31 mouse cellular contexts compared by ENCODE assay signal in genomic region chr19:6101186-6101585, GRCm38 (mm10). TPM values are rescaled to one million over a fixed set of nuclear protein-coding genes. Genes with fewer than 3 reads are reported as not detected.
DNase-seq lines count a peak whose midpoint lies in the region; ATAC-seq lines count a peak whose summit lies in the region.
"Had no signal": no experiment of that assay in that cellular context is flagged by ENCODE, and none has a peak within 500 bp of the region (broad histone marks: within the 10 kb centered on the region; RNA-seq: fewer than 3 reads in every experiment).

No protein-coding gene starts in this region.

- H3K36me3 ChIP-seq in midbrain, embryonic 11.5 days (ENCODE audit: control insufficient read depth, insufficient read depth, low read length) = no peaks in the 10 kb centered on the region; the same call in none of the 2 replicates
- no peaks in the 10 kb centered on the region; the same call in 1 of the 2 replicates for H3K36me3 ChIP-seq in midbrain, embryonic 13.5 days
- no peaks in the 10 kb centered on the region for H3K36me3 ChIP-seq in embryonic facial prominence, embryonic 11.5 days (replicated peaks; ENCODE audit: control insufficient read depth, insufficient read depth, low read depth, low read length)
- H3K36me3 ChIP-seq: forebrain, embryonic 15.5 days had no signal

- no peak overlapping the region for H3K9ac ChIP-seq in midbrain, embryonic 11.5 days (ENCODE audit: low read length)
- no peak overlapping the region for H3K9ac ChIP-seq in midbrain, embryonic 13.5 days (replicated peaks)
- H3K9ac ChIP-seq in embryonic facial prominence, embryonic 11.5 days (replicated peaks; ENCODE audit: low read length) = no peak overlapping the region
- H3K9ac ChIP-seq: embryonic facial prominence, embryonic 12.5 days; forebrain, embryonic 12.5 days; forebrain, embryonic 15.5 days; hindbrain, embryonic 14.5 days had no signal

- no peak overlapping the region for H3K27ac ChIP-seq in midbrain, embryonic 11.5 days (ENCODE audit: low read depth, low read length)
- no peak overlapping the region for H3K27ac ChIP-seq in midbrain, embryonic 13.5 days
- H3K27ac ChIP-seq in embryonic facial prominence, embryonic 11.5 days (replicated peaks; ENCODE audit: low read depth, low read length) = no peak overlapping the region
- H3K27ac ChIP-seq: embryonic facial prominence, embryonic 12.5 days; forebrain, embryonic 12.5 days; forebrain, embryonic 15.5 days; heart, embryonic 10.5 days; heart, embryonic 13.5 days; hindbrain, embryonic 14.5 days; hindbrain, postnatal 0 days had no signal

- no peak for ATAC-seq in midbrain, embryonic 11.5 days (ENCODE audit: low FRiP score)
- ATAC-seq in midbrain, embryonic 13.5 days = no peak
- no peak for ATAC-seq in embryonic facial prominence, embryonic 11.5 days (replicated peaks; ENCODE audit: insufficient number of reproducible peaks, low FRiP score, low TSS enrichment, low read depth)
- ATAC-seq: forebrain, embryonic 15.5 days; hindbrain, postnatal 0 days; inflammation-experienced regulatory T-cells, adult 6 months; intestine, postnatal 0 days had no signal

- H3K9me3 ChIP-seq in midbrain, embryonic 11.5 days (ENCODE audit: control insufficient read depth, low read length) = no peaks in the 10 kb centered on the region
- no peaks in the 10 kb centered on the region for H3K9me3 ChIP-seq in midbrain, embryonic 13.5 days
- H3K9me3 ChIP-seq in embryonic facial prominence, embryonic 11.5 days (replicated peaks; ENCODE audit: control insufficient read depth, low read length) = no peaks in the 10 kb centered on the region
- H3K9me3 ChIP-seq: embryonic facial prominence, embryonic 12.5 days; forebrain, embryonic 12.5 days; forebrain, embryonic 15.5 days; heart, embryonic 10.5 days; heart, embryonic 13.5 days had no signal

- no peaks in the 10 kb centered on the region for H3K27me3 ChIP-seq in midbrain, embryonic 11.5 days (ENCODE audit: control insufficient read depth, insufficient read depth, low read length)
- H3K27me3 ChIP-seq in midbrain, embryonic 13.5 days = no peaks in the 10 kb centered on the region
- no peaks in the 10 kb centered on the region for H3K27me3 ChIP-seq in embryonic facial prominence, embryonic 11.5 days (ENCODE audit: control insufficient read depth, insufficient read depth, low read length)
- H3K27me3 ChIP-seq: embryonic facial prominence, embryonic 12.5 days; forebrain, embryonic 12.5 days; forebrain, embryonic 15.5 days; heart, embryonic 13.5 days had no signal

- 76% methylated on average over 6 of the region's 6 CpGs for WGBS in midbrain, embryonic 11.5 days
- WGBS in midbrain, embryonic 13.5 days = 73% methylated on average over 6 of the region's 6 CpGs
- WGBS in embryonic facial prominence, embryonic 11.5 days = 21% methylated on average over 6 of the region's 6 CpGs

- DNase-seq in embryo, embryonic 11 days = peak; percentile 31
- DNase-seq in embryo, embryonic 9.5 days (ENCODE audit: extremely low spot score) = no peak
- peak; percentile 47 for DNase-seq in midbrain, embryonic 11.5 days (ENCODE audit: low spot score, missing footprints)
- DNase-seq in embryonic facial prominence, embryonic 11.5 days (ENCODE audit: low spot score) = peak; percentile 56
- no peak for DNase-seq in adrenal gland, adult 18-20 months (ENCODE audit: low spot score in 2 of 2)
- no peak for DNase-seq in layer of hippocampus, postnatal 25 days (ENCODE audit: extremely low spot score in 1 of 2, low spot score in 1 of 2)
- DNase-seq: adrenal gland, adult 2 months; adrenal gland, postnatal 14 days; B cell, adult 2 months; cerebellum, adult 11 months; cerebellum, adult 2 months; cerebellum, adult 9-11 months; cerebellum, postnatal 25 days; gastrocnemius, postnatal 25 days; heart, adult 18-20 months; heart, postnatal 14 days; heart, postnatal 4 days had no signal

- H3K4me1 ChIP-seq in midbrain, embryonic 11.5 days (ENCODE audit: control insufficient read depth, insufficient read depth, low read length) = no peaks in the 10 kb centered on the region
- no peaks in the 10 kb centered on the region for H3K4me1 ChIP-seq in midbrain, embryonic 13.5 days (replicated peaks)
- H3K4me1 ChIP-seq in embryonic facial prominence, embryonic 11.5 days (ENCODE audit: control insufficient read depth, insufficient read depth, low read length) = no peaks in the 10 kb centered on the region
- H3K4me1 ChIP-seq: forebrain, embryonic 12.5 days; forebrain, embryonic 15.5 days; heart, embryonic 13.5 days had no signal

- H3K4me3 ChIP-seq in midbrain, embryonic 11.5 days (ENCODE audit: low read depth, low read length) = no peak overlapping the region
- H3K4me3 ChIP-seq in midbrain, embryonic 13.5 days (replicated peaks) = no peak overlapping the region
- H3K4me3 ChIP-seq in embryonic facial prominence, embryonic 11.5 days (ENCODE audit: low read depth, low read length) = no peak overlapping the region
- H3K4me3 ChIP-seq: embryonic facial prominence, embryonic 12.5 days; erythroblast, embryonic 14.5 days; forebrain, embryonic 12.5 days; forebrain, embryonic 15.5 days; heart, embryonic 10.5 days; heart, embryonic 13.5 days had no signal

- H3K4me2 ChIP-seq in midbrain, embryonic 11.5 days = no peak overlapping the region
- H3K4me2 ChIP-seq in midbrain, embryonic 13.5 days (replicated peaks) = no peak overlapping the region
- no peak overlapping the region for H3K4me2 ChIP-seq in embryonic facial prominence, embryonic 11.5 days (ENCODE audit: low read depth, low read length)
- H3K4me2 ChIP-seq: embryonic facial prominence, embryonic 12.5 days; forebrain, embryonic 12.5 days; forebrain, embryonic 15.5 days; heart, embryonic 13.5 days; hindbrain, embryonic 14.5 days had no signal

RNA-seq across cellular contexts. Expression of gene Naaladl1, which starts 4.4 kb away (rescaled TPM):
- 0.37 and 0.46 TPM in 2 replicates for polyA plus RNA-seq in midbrain, embryonic 11.5 days (2014; fragmentation: Nextera tagmentation; extraction: Ambion mirVana)
- polyA plus RNA-seq in midbrain, embryonic 13.5 days (2015; fragmentation: Nextera tagmentation; extraction: Ambion mirVana) = 0.52 and 0.58 TPM in 2 replicates
- 0.21 and 0.49 TPM in 2 replicates for polyA plus RNA-seq in embryonic facial prominence, embryonic 11.5 days (2014; fragmentation: Nextera tagmentation; extraction: Ambion mirVana)
- not detected for total RNA-seq in adrenal gland, adult 18-20 months (2021)
- total RNA-seq in layer of hippocampus, postnatal 25 days (2021) = not detected
- total RNA-seq: adrenal gland, adult 2 months; common myeloid progenitor, adult 5-6 weeks; gastrocnemius, adult 8-10 months; gastrocnemius, postnatal 25 days; heart, adult 18-20 months; heart, postnatal 14 days had no signal

RNA-seq across cellular contexts. Expression of gene AC131692.1, which starts 7.0 kb away (rescaled TPM):
- 0.27 and 0.40 TPM in 2 replicates for polyA plus RNA-seq in midbrain, embryonic 11.5 days (2014; fragmentation: Nextera tagmentation; extraction: Ambion mirVana)
- polyA plus RNA-seq in midbrain, embryonic 13.5 days (2015; fragmentation: Nextera tagmentation; extraction: Ambion mirVana) = not detected in 2 replicates
- not detected in 2 replicates for polyA plus RNA-seq in embryonic facial prominence, embryonic 11.5 days (2014; fragmentation: Nextera tagmentation; extraction: Ambion mirVana)
- total RNA-seq in adrenal gland, adult 18-20 months (2021) = not detected
- total RNA-seq in layer of hippocampus, postnatal 25 days (2021) = not detected
- total RNA-seq: adrenal gland, adult 2 months; gastrocnemius, adult 8-10 months; gastrocnemius, postnatal 25 days; heart, adult 18-20 months; heart, postnatal 14 days; hindbrain, postnatal 0 days had no signal
- polyA plus RNA-seq: adrenal gland, adult 2 months; cerebellum, adult 2 months; gonadal fat pad, adult 2 months; hindbrain, embryonic 14.5 days; hindbrain, postnatal 0 days; intestine, postnatal 0 days had no signal

RNA-seq across cellular contexts. Expression of gene Cdca5, which starts 16.4 kb away (rescaled TPM):
- 61.2 and 66.3 TPM in 2 replicates for polyA plus RNA-seq in midbrain, embryonic 11.5 days (2014; fragmentation: Nextera tagmentation; extraction: Ambion mirVana)
- 19.1 and 19.3 TPM in 2 replicates for polyA plus RNA-seq in midbrain, embryonic 13.5 days (2015; fragmentation: Nextera tagmentation; extraction: Ambion mirVana)
- 59.2 and 65.2 TPM in 2 replicates for polyA plus RNA-seq in embryonic facial prominence, embryonic 11.5 days (2014; fragmentation: Nextera tagmentation; extraction: Ambion mirVana)
- total RNA-seq in adrenal gland, adult 18-20 months (2021) = under 1 TPM; 0.58 to 0.60 TPM
- total RNA-seq in layer of hippocampus, postnatal 25 days (2021) = under 1 TPM in 1 of 2 experiments, not detected in 1; 0.37 TPM
- total RNA-seq: gastrocnemius, adult 8-10 months had no signal

RNA-seq across cellular contexts. Expression of gene Zfpl1, which starts 16.4 kb away (rescaled TPM):
- polyA plus RNA-seq in midbrain, embryonic 11.5 days (2014; fragmentation: Nextera tagmentation; extraction: Ambion mirVana) = 63.4 and 63.5 TPM in 2 replicates
- 83.3 and 84.8 TPM in 2 replicates for polyA plus RNA-seq in midbrain, embryonic 13.5 days (2015; fragmentation: Nextera tagmentation; extraction: Ambion mirVana)
- polyA plus RNA-seq in embryonic facial prominence, embryonic 11.5 days (2014; fragmentation: Nextera tagmentation; extraction: Ambion mirVana) = 60.7 and 69.9 TPM in 2 replicates
- total RNA-seq in adrenal gland, adult 18-20 months (2021) = 10 to 100 TPM; 29.8 to 34.1 TPM
- total RNA-seq in layer of hippocampus, postnatal 25 days (2021) = 10 to 100 TPM; 37.1 to 44.2 TPM

RNA-seq across cellular contexts. Expression of gene Sac3d1, which starts 17.3 kb away (rescaled TPM):
- polyA plus RNA-seq in midbrain, embryonic 11.5 days (2014; fragmentation: Nextera tagmentation; extraction: Ambion mirVana) = 55.3 and 60.0 TPM in 2 replicates
- polyA plus RNA-seq in midbrain, embryonic 13.5 days (2015; fragmentation: Nextera tagmentation; extraction: Ambion mirVana) = 35.1 and 41.8 TPM in 2 replicates
- polyA plus RNA-seq in embryonic facial prominence, embryonic 11.5 days (2014; fragmentation: Nextera tagmentation; extraction: Ambion mirVana) = 60.7 and 68.3 TPM in 2 replicates
- total RNA-seq in adrenal gland, adult 18-20 months (2021) = 10 to 100 TPM; 12.9 to 17.2 TPM
- 10 to 100 TPM; 15.5 to 17.9 TPM for total RNA-seq in layer of hippocampus, postnatal 25 days (2021)

Comparison
In these comparisons a context has a peak if more than half of its experiments do, and no peak if none do; other contexts are left out.
1. DNase-seq: peak in embryo, embryonic 11 days (single experiment), midbrain, embryonic 11.5 days (single experiment) and embryonic facial prominence, embryonic 11.5 days (single experiment); none in embryo, embryonic 9.5 days (single experiment), adrenal gland, adult 18-20 months (0 of 2) and layer of hippocampus, postnatal 25 days (0 of 2).